Mouse (Mus musculus) inflammation-experienced regulatory T-cells, adult 6 months (primary cell): Measurements from ENCODE around the gene Creb3l2. TPM values are rescaled to one million over a fixed set of nuclear protein-coding genes. Genes with fewer than 3 reads are reported as not detected.

Experiments used
- ATAC-seq: one replicate; pipeline ENCODE4 v1.8.0; 2017
- polyA plus RNA-seq, 3 experiments: library from polyadenylated mRNA; unstranded; fragments of 100-300 nt; shearing (Covaris generic); gene quantifications; one replicate each; pipeline ENCODE4 v1.2.1; 2017

Creb3l2 gene
- polyA plus RNA-seq, 3 experiments from 2014 or later, result 2.3 to 3.6 (median 2.6) TPM

DNA sequence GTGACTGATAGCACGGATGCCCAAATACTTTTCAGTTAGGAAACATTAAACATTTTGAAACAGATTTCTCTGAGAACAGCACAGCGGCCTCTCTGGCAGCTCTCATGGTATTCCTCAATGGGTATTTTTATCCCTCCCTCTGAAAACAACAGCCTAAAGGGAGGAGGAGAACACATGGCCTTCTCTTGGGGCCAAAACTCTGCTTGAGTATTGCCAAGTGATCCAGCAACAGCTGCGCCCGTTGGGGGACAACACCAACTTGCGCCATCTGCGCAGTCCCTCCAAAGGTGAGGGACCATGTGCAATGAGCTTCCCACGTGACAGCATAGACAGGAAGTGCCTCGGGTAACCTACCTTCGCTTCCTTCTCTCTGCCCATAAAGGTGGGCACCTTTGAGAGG lies 119.9 kb downstream of the Creb3l2 start:
- ATAC-seq, result no peak

DNA sequence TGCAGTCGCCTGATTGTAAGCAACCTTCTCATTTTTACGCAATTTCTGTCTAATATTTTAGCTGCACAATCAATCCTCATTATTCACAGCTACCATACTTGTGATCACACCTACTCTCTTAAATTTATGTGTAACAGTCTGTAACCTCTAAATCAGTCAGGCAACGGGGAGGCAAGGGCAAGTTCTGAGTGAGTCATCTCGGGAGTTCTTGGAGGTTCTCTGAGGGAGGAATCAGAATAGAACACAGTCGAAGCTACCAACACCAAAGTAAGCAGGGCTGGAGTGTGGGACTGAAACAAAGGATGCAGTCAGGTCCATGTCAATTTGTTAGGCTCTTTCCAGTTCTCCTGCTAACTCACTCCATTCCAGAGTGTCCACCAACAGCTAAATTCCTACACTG lies 124.0 kb downstream of the Creb3l2 start:
- no peak for ATAC-seq

DNA sequence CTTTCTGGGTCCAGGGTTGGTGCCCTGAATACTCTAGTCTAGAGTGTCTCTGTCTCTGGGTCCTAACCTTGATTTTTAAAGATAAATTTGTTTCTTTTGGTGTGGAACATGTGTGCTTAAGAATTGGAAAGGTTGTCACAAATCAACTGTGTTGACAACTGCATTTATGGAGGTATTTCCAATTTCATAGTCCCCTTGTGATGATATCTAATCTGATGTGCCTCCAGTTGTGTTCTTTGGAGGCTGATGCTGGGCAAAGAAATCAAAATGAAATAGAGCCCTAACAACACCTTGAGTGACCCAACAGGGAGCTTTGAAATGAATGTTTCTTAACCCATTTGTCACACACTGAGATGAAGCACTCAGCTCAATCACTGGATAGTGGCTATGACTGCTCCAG lies 126.5 kb downstream of the Creb3l2 start:
- ATAC-seq, result no peak

DNA sequence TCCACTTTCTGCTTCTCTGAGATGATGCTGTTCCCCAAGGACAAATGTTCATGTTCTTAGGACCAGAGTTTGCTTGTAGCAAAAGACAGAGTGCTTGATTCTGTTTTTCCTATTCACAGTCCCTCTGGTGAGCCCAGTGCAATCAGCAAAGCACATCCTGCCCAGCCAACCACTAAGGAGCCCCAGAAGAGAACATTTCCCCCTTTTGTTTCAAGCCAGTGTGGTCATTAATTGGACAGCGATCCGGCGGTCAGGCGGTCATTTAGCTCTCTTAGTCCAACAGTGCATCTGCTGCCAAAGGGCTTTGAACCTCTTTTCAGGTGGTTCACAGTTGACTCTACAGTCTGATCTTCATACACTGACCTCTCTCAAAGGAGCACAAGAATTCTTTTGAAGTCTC lies 131.3 kb downstream of the Creb3l2 start:
- ATAC-seq, result no peak

DNA sequence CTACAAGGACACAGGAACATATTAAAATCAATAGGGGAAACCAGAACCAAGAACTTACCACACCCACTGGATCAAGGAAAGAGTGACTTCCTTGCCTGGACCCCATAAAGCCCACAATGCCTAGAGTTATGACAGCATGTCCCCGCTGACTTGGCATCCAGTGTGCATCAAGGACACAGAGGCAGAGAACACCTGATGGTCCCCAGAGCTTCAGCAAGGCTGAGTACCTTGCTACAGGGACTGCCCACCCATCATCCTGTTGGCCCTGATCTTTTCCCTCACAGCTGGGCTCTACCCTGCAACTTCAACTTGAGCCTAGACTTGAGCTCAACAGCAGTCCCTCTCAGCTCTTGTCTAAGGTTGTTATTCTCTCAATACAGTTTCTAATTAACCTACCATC lies 135.3 kb downstream of the Creb3l2 start:
- no peak for ATAC-seq

DNA sequence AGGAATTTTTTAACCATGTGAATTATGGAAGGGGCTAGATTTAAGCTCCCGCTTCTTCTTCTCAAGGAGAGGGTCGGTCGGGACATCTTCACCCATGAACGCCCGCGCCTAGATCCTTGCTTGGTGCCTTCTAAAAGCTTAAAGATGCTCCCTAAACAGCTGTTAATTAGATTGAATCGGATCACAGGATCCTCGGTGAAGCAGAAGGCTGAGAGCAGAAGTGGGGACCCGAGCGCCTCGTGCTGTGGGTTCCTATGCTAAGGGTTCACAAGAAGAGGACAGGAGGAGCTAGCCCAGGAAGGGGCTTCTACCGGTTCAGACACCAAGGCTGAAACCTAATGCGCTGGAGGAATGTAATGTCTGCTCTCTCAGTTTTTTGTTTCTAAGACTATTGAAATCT lies 141.5 kb downstream of the Creb3l2 start:
- ATAC-seq, result no peak

DNA sequence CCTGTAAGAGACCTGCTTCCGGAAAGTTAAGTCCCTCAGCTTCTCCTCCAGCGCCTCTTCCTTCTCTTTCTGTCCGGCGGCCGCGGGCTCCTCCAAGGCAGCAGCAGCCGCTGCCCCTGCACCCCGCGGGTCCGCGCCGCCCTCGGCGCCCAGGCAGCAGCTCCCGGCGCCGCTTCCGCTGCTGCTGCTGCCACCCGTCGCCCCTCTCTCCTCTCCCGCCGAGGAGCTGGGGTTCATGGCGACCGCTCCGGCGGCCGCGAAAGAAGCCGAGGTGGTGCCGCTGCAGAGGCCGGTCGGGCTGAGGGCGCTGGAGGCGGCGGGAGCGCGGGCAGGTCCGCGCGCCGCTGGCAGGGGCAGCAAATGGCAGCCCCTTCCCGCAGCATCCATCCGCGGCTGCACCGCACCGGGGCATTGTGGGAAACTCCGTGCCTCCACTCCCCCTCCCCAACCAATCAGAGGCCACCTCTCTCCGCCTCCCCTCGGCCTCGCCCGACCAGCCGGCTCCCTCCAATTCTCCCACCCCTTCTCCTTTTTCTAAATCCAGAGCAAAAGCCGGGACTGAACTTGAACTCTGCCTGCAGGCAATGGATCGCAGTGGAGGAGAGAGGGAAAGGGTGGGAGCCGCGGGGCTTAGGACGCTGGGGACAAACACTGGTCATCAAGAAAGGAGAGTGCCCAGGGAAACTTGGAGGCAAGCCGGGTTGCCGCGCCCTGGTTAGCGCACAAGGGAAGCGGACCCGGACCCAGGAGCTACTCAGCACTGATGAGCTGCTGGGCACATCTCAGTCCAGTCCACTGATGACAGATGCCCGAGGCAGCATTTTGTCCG lies 142.2 kb downstream of the Creb3l2 start, which contains the start of gene Dgki:
TSS of gene Dgki (minus strand) at position 623 of the 829 bp plus-strand sequence.
- ATAC-seq, result no peak

DNA sequence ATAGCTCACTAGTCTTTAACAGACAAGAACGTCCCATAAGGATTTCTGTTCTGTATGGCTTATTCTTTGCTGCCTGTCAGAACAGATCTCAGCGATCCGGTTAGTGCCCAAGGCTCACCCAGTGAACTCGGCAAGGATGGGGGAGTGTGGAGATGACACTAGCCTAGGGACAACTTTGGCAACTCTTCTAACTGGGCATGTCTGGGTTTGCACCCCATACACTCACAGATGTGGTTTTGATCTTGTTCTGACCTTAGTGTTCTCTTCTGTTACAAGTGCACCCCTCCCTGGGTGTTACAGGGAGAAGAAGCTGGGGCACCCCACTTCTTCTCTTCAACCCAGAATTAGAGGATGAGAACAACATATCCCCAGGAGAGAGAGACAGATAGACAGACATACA lies 143.0 kb downstream of the Creb3l2 start:
- ATAC-seq, result no peak

DNA sequence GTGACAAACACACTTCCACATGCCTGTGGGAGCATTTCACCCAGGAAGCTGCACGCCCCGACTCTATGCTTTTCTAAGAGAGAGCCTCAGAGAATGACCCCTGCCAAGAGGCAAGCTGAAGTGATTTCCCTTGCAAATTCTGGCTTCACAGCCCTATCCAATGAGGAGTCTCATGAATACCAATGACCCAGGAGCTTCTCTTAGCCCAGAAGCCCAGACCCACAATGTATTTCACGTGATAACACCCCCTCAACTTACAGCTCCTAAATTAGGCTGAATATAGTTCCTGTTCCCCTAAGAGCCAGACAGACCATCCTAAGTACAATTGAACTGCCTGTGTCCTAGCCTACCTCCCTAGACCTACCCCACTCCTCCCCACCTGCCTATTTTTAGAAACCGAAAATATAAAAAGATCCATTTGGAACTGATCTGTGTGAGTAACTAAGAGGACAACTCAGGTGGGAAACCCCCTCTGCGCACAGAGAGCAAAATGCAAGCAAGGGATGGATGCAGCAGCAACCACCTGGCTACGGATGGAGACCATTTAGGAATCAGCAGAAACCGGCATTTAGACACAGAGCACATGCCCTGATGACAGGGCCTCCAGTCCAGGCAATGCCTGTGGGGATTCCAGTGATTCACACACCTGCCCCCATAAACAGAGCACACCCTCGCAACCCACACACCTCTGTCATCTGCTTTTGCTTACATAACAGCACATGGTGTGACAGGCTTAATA lies 144.0 kb downstream of the Creb3l2 start:
- no peak for ATAC-seq

DNA sequence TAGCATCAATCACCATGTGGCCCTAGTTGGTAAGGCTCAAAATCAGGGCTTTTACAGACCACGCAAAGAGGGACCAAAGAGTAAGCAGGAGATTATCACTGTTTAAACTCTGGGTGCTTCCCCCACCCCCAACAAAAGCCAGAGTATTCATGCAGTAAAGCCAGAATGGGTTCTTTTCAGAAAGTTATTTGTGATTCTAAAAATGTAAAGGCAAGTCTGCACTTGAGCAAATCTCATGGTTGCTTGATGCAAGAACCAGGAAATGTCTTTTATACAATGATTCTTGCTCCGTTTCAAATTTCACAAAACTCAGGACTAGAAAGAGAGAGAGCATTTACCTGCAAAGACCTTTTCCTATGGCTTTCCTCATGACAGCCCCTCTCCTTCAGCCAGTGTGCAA lies 149.9 kb downstream of the Creb3l2 start:
- no peak for ATAC-seq

DNA sequence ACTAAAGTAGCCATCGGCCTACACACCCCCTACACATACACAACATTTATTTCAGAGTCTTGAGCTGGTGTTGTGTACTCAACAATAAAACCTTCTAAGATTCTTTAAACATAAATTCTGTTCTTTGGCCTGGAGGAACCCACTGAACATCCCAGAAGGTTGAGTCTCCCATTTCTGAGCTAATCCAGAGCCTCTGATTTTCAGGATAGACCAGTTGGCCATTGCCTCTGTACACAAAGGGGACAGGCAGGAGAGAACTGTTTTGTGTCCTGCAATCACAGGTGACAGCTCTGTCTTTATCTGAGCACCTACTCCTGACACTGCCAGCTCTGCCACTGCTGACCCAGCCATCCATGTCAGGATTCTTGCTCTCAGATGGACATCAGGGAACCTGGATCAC lies 150.8 kb downstream of the Creb3l2 start:
- no peak for ATAC-seq

DNA sequence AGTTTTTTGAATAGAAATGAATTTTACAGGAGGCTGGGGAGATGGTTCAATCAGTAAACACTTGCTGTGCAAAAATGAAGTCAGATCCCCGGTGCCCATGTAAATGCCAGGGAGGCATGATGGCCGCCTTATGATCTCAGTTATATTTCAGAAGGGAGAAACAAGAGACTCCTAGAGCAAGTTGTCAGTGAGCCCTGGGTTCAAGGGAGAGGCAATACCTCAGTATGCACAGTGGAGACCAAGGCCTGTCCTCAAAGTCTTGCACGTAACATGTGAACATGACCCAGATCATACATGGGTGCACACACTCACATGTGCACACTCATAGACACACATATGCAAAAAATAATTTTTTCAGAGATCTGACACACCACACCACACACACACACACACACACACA lies 151.3 kb downstream of the Creb3l2 start:
- ATAC-seq, result no peak

DNA sequence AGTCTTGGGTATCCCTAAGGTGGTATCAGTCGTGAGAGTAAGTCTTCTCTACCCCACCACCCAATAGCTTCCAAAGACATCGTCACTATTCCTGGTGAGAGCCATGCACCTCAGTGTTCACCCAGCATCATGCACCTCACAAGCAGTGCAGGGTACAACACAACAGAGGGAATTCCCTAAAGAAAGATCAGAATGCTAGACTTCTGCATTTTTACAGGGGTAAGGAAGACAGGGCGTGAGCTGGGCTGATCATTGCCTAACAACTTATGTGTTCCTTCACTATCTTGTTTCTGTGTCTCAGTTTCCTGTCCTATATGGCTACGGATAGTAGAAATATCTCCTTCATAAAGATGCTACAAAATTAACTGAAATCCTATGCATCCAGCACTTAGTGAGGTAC lies 155.8 kb downstream of the Creb3l2 start:
- no peak for ATAC-seq

DNA sequence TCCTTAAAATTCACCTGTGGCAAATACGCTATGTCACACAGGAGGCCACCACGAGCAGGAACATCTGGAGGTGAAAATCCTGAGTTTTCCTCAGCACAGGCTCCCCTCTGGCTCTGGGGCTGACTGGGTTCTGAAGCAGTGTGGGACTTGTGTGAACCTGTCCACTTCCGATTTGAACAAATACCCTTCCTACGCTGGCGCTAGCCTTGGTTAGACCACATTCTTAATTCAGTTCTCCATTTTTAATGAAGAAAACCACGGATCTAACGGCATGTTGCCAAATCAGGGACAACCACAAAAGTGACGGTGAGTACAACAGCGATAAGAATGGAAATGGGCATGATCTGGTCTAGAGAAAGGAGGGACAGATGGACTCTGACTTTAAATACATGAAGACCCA lies 157.1 kb downstream of the Creb3l2 start:
- ATAC-seq, result no peak

DNA sequence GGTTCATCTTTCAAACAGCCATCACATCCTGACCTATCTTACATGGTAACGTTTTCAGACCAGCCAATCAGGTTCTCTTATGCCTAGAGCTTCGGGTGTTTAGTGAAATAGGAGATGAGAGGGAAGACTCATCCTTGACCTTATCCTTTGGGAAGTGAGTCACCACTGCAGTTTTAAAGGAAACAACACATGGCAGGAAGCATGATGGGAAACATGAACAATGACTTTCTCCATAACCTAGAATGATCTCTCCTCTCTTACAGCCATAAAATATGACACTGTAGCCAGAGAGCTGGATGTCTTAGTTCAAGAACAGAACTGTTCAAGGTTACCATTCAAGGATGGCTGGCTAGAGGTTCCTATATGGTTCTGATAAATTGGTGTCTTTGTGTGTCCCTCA lies 158.6 kb downstream of the Creb3l2 start:
- no peak for ATAC-seq

DNA sequence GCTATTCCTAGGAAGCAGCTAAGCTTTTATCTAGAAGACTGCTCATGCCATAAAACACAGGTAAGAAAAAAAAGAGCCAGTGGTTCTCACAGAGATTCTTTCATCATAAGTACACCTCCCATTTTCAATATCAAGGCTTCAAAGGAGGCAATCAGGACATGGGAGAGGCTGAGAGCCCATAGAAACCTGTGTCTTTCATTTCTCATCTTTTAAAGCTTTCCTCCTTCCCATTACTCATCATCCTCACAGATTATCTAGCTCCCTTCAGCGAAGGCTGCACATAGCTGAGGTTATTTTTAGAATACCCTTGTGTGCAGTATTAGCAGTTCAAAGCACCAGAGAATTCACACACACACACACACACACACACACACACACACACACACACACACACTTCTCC lies 159.3 kb downstream of the Creb3l2 start:
- no peak for ATAC-seq

Other genes with a start within 250 kb of the Creb3l2 start
- under 1 TPM in 2 of 3 experiments, not detected in 1; 0.17 to 0.75 TPM for gene Dgki, start 142.0 kb downstream of the Creb3l2 start, polyA plus RNA-seq
- not detected for gene Akr1d1, start 88.0 kb upstream of the Creb3l2 start, polyA plus RNA-seq